Mouse (Mus musculus) lung, embryonic 16.5 days (tissue): Measurements from ENCODE around the gene Aff1. TPM values are rescaled to one million over a fixed set of nuclear protein-coding genes. Genes with fewer than 3 reads are reported as not detected.
A peak's percentile ranks its signal among the peaks of the same experiment; 100 is the strongest.

Experiments used
- ATAC-seq: fragments of 200-750 bp; cut with Nextera tagmentation; 2 replicates; pipeline ENCODE4 v1.8.0; 2017; ENCODE audit warnings: low read depth, mild to moderate bottlenecking, moderate library complexity
- H3K27ac ChIP-seq: fragments of 300-500 bp; sonication (generic); 2 replicates; pipeline ENCODE4 v1.5.1; 2014; ENCODE audit warnings: mild to moderate bottlenecking, control low read depth, low read length
- H3K27me3 ChIP-seq: fragments of 300-500 bp; sonication (generic); 2 replicates; pipeline ENCODE4 v1.6.1; 2014; ENCODE audit warnings: low read depth, low read length, mixed read lengths; ENCODE audit not compliant: control insufficient read depth, insufficient read depth
- H3K36me3 ChIP-seq: fragments of 300-500 bp; sonication (generic); 2 replicates; pipeline ENCODE4 v1.6.1; 2014; ENCODE audit warnings: low read length; ENCODE audit not compliant: control insufficient read depth, insufficient read depth
- H3K4me1 ChIP-seq: fragments of 300-500 bp; sonication (generic); replicated peaks from 2 replicates; pipeline ENCODE4 v1.6.1; 2014; ENCODE audit warnings: low read length, mixed read lengths; ENCODE audit not compliant: control insufficient read depth, insufficient read depth
- H3K4me2 ChIP-seq: fragments of 300-500 bp; sonication (generic); 2 replicates; pipeline ENCODE4 v1.6.1; 2014; ENCODE audit warnings: low read depth, low read length, control low read depth
- H3K4me3 ChIP-seq: fragments of 300-500 bp; sonication (generic); 2 replicates; pipeline ENCODE4 v1.5.1; 2014; ENCODE audit warnings: mild to moderate bottlenecking, low read length, control low read depth
- H3K9ac ChIP-seq: fragments of 300-500 bp; sonication (generic); 2 replicates; pipeline ENCODE4 v1.6.1; 2014; ENCODE audit warnings: low read length, control low read depth
- H3K9me3 ChIP-seq: fragments of 300-500 bp; sonication (generic); 2 replicates; pipeline ENCODE4 v1.6.1; 2016; ENCODE audit warnings: low read length; ENCODE audit not compliant: control insufficient read depth
- WGBS: fragments of 180-500 bp; shearing (Covaris S2); extraction: QIAGEN DNeasy Blood & Tissue Kit; methylation state at CpG from one replicate; pipeline ENCODE4 v1.1.7; 2014; 5-methylcytosine and 5-hydroxymethylcytosine counted together
- polyA plus RNA-seq: library from polyadenylated mRNA; unstranded; fragments of >200 nt; fragmentation: Nextera tagmentation; extraction: Ambion mirVana; gene quantifications from 2 replicates; pipeline ENCODE4 v1.2.1, GENCODE M21; 2015

The Aff1 gene
- polyA plus RNA-seq, 1 experiment from 2014 or later = 8.3 TPM

DNA sequence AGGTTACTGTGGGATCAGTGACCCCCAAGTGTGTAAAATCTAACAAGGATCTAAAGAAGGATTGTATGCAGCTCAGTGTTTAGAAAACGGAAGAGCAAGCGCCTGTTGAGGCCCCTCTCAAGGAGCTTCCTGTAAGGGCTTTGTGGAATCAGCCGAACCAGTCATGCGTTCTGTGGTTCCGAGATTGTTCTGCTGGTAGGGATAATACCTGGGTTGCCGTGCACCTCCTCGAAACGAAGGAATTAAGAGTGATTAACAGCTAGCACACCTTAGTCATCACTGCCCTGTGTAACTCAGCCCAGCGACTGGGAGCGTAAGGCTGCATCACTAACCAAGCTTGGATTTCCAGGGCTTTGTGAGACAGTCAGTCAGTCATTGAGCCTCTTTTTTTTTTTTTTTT, 87.7 kb downstream of the Aff1 start:
- no peak overlapping the region for H3K4me2 ChIP-seq
- 42% methylated on average over 10 of the region's 10 CpGs for WGBS
- peaks cover 34% of the 10 kb centered on the region for H3K4me1 ChIP-seq
- no peak for ATAC-seq
- H3K36me3 ChIP-seq = peaks cover 9% of the 10 kb centered on the region
- no peak overlapping the region for H3K27ac ChIP-seq
- H3K4me3 ChIP-seq = no peak overlapping the region
- H3K27me3 ChIP-seq = no peaks in the 10 kb centered on the region
- no peak overlapping the region for H3K9ac ChIP-seq
- H3K9me3 ChIP-seq = no peaks in the 10 kb centered on the region

DNA sequence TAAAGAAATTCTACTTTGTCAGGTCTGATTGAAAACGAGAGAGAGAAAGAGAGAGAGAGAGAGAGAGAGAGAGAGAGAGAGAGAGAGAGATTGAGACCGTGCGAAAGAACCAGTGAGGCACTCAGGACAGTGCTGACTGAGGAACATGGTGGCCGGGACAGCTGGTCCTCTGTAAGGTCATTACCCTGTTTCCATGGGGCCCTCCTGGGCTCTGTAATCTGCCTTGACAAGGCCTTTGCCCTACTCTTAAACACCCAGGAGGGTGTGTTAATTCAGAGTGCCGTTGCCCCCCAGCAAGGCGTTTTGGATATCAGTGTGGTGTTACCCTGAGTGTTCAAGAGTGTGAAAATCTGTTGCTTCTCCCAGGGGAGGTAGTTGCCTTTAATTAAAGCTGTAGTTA, 88.1 kb downstream of the Aff1 start:
- peaks cover 9% of the 10 kb centered on the region for H3K36me3 ChIP-seq
- no peak overlapping the region for H3K9ac ChIP-seq
- H3K9me3 ChIP-seq = no peaks in the 10 kb centered on the region
- H3K4me2 ChIP-seq = no peak overlapping the region
- no peak overlapping the region for H3K4me3 ChIP-seq
- no peak for ATAC-seq
- peaks cover 30% of the 10 kb centered on the region for H3K4me1 ChIP-seq
- no peaks in the 10 kb centered on the region for H3K27me3 ChIP-seq
- 44% methylated on average over 6 of the region's 6 CpGs for WGBS
- no peak overlapping the region for H3K27ac ChIP-seq

DNA sequence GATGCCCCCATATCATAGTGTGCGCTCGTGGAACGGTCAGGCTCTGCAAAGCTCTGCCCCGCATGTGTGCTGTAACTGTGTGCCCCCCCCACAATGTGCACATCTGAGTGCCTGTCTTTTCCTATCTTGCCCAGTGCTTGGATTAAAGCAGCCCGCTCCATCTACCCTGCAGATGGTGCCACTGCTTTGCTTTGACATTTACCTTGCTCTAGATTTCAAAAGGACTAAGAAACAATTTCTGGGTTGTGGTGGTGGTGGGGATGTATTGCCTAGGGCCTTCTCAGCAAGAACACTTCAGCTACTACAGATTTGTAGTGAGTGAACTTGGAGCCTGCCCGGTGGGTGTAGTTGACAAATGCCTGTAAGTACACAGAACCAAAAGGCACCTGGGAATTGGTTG, 88.7 kb downstream of the Aff1 start:
- H3K27me3 ChIP-seq = no peaks in the 10 kb centered on the region

DNA sequence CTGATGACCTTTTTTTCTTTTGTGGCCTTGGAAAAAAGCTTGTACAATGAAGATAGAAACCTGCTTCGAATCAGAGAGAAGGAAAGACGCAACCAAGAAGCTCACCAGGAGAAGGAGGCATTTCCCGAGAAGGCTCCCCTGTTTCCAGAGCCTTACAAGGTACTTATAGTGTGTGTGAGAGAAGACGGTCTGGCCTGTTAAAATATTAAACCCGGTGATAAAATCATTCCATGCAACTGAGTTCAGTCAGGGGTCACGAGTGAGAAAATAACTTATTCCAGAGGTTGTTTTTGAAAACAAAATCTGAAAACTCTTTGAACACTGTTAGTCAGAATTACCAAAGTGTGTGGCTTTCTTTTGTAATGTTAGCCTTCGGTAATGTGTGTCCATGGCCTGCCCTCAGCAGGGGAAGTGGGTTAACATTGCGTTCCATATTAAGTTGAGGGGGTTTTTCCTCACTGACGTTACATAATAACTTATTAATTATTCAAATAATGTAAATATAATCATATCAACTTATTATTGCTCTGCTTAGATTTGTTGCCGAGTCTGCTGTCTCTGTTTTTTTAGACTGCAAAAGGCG, 91.0 kb downstream of the Aff1 start:
- no peak overlapping the region for H3K27ac ChIP-seq
- WGBS = 65% methylated on average over 11 of the region's 11 CpGs

More for the DNA sequence above, 88.7 kb downstream of the Aff1 start:
- Histone ChIP-seq H3K4me2 (no peak overlapping the region), H3K27ac (no peak overlapping the region), H3K36me3 (peaks cover 9% of the 10 kb centered on the region), H3K4me3 (no peak overlapping the region), H3K9me3 (no peaks in the 10 kb centered on the region), H3K9ac (no peak overlapping the region), H3K4me1 (peaks cover 27% of the 10 kb centered on the region)
- WGBS = 76% methylated on average over 6 of the region's 6 CpGs
- no peak for ATAC-seq

DNA sequence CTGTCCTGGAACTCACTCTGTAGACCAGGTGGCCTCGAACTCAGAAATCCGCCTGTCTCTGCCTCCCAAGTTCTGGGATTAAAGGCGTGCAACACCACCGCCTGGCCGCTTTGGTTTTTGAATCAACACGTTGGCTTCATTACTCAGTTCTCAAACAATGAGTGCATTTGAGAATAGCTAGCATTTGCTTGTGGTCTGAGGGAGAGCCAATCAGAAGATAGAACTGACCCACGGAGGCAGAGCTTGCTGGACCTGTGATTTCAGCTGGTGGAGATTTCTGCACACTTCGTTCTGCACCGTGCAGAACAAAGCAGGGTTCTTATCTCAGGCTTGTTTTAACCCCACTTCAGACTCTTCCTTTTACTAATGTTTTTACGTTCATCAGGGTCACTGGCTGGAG, 93.9 kb downstream of the Aff1 start:
- no peak for ATAC-seq
- WGBS = 69% methylated on average over 10 of the region's 10 CpGs
- H3K27me3 ChIP-seq = no peaks in the 10 kb centered on the region
- no peak overlapping the region for H3K27ac ChIP-seq
- no peak overlapping the region for H3K4me3 ChIP-seq
- H3K9ac ChIP-seq = no peak overlapping the region
- peaks cover 9% of the 10 kb centered on the region; the same call in 1 of the 2 replicates for H3K4me1 ChIP-seq
- no peaks in the 10 kb centered on the region for H3K9me3 ChIP-seq
- no peak overlapping the region for H3K4me2 ChIP-seq
- peaks cover 9% of the 10 kb centered on the region for H3K36me3 ChIP-seq

More for the DNA sequence above, 91.0 kb downstream of the Aff1 start:
- H3K4me1 ChIP-seq = peaks cover 17% of the 10 kb centered on the region
- no peaks in the 10 kb centered on the region for H3K27me3 ChIP-seq
- H3K9me3 ChIP-seq = no peaks in the 10 kb centered on the region
- no peak for ATAC-seq
- H3K4me2 ChIP-seq = no peak overlapping the region
- H3K4me3 ChIP-seq = no peak overlapping the region
- H3K9ac ChIP-seq = no peak overlapping the region
- H3K36me3 ChIP-seq = peaks cover 9% of the 10 kb centered on the region

DNA sequence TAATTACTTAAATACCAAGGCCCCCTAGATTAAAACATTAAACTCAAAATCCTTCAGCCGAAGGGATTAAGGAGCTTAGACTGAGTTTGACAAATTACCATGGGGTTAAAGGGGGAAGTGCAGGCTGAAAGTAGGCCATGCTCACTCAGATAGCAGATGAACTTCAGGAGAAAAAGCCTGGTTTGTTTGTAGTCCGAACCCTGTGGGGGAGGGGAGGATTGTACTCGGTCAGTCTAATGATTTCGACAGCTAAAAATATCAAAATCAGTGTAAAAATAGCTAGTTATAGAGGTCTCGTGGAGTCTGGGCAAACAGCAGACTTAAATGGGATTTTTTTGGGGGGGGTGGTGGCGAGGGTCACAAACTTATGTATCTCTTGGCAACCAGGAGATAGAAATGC, 96.3 kb downstream of the Aff1 start:
- Histone ChIP-seq H3K36me3 (peaks cover 9% of the 10 kb centered on the region), H3K4me3 (no peak overlapping the region), H3K9ac (no peak overlapping the region), H3K4me2 (no peak overlapping the region), H3K27ac (peak overlapping the region; percentile 45; the same call in 1 of the 2 replicates), H3K9me3 (no peaks in the 10 kb centered on the region), H3K4me1 (peaks cover 9% of the 10 kb centered on the region; the same call in 1 of the 2 replicates), H3K27me3 (no peaks in the 10 kb centered on the region)
- no peak for ATAC-seq
- 26% methylated on average over 6 of the region's 6 CpGs for WGBS

DNA sequence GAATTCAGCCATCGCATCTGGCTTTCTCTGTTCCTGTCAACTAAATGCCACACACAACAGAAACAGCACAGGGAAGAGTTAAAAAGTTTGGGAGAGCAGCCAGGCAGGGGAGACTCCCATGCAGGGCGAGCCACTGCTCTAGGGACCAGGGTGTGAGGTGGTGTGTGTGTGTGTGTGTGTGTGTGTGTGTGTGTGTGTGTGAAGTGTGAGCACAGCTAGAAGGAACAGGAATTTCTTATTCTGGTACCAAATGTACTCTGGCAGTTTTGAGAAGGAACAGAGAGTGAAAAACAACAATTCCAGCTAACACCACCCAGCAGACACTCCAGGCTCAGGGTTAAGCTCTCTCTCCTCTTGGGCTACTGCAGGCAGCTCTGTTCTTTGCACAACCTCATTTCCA, 96.8 kb downstream of the Aff1 start:
- no peaks in the 10 kb centered on the region for H3K9me3 ChIP-seq
- H3K9ac ChIP-seq = no peak overlapping the region
- H3K4me3 ChIP-seq = no peak overlapping the region
- 19% methylated on average over 2 of the region's 2 CpGs for WGBS
- no peaks in the 10 kb centered on the region for H3K27me3 ChIP-seq
- H3K27ac ChIP-seq = peak overlapping the region; percentile 45
- peaks cover 9% of the 10 kb centered on the region; the same call in 1 of the 2 replicates for H3K4me1 ChIP-seq
- peaks cover 6% of the 10 kb centered on the region for H3K36me3 ChIP-seq
- H3K4me2 ChIP-seq = no peak overlapping the region
- peak; percentile 85 for ATAC-seq

DNA sequence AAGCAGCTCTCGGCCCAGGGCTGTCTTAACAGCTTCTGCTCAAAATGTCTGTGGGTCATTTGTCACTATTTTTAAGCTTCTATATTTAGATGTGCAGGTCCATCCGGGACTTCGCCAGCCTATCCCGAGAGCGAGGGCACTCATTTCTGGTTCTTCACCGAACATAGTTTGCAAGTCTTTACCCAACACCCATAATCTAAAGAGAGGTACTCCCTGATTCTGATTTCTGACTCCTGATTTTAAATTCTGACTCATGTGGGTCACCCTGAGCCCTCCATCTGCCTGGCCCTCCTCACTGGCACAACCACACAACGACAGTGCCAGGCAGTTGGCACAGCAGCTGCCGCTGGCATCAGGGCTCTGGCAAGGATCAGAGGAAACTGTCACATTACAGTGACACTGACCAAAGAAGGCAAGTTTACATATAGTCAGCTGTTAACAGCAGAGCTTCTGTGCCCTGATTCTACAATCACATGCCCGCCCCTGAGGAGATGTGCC, 97.5 kb downstream of the Aff1 start:
- H3K4me1 ChIP-seq = peaks cover 9% of the 10 kb centered on the region; the same call in 1 of the 2 replicates
- peak overlapping the region; percentile 35 for H3K27ac ChIP-seq
- no peak overlapping the region for H3K4me3 ChIP-seq
- no peak overlapping the region for H3K4me2 ChIP-seq
- no peak overlapping the region for H3K9ac ChIP-seq
- H3K27me3 ChIP-seq = no peaks in the 10 kb centered on the region
- 0 out of 2 replicates have a peak, but pooled peaks cover under 1% of the 10 kb centered on the region for H3K36me3 ChIP-seq
- ATAC-seq = no peak
- WGBS = 73% methylated on average over 9 of the region's 9 CpGs
- H3K9me3 ChIP-seq = no peaks in the 10 kb centered on the region

DNA sequence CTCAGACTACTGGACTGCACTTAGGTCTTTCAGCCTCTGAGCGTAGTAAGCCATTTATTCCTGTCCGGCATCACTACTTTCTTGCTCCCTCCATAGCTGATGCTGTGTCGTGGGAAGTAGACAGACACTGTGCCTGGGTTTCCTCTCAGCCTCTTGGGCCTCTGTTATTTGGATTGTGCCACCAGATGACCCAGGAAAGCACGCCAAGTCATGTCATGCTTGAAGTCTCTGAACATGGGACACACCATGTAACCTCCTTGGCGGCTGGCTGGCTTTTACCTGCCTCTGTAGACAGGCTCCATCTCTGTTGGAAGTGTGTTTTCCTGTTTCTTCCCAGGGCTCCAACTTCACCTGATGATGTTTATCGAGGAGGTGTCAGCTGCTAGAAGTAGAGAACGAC, 99.6 kb downstream of the Aff1 start:
- no peak overlapping the region for H3K4me3 ChIP-seq
- no peak overlapping the region for H3K27ac ChIP-seq
- H3K27me3 ChIP-seq = no peaks in the 10 kb centered on the region
- WGBS = 73% methylated on average over 7 of the region's 7 CpGs
- H3K9ac ChIP-seq = no peak overlapping the region
- H3K4me2 ChIP-seq = no peak overlapping the region
- H3K9me3 ChIP-seq = no peaks in the 10 kb centered on the region
- H3K36me3 ChIP-seq = no peaks in the 10 kb centered on the region
- peaks cover 9% of the 10 kb centered on the region; the same call in 1 of the 2 replicates for H3K4me1 ChIP-seq
- no peak for ATAC-seq
